Mouse (Mus musculus) left cerebral cortex, postnatal 10 days (tissue): Measurements from ENCODE around the gene Oxnad1. TPM values are rescaled to one million over a fixed set of nuclear protein-coding genes. Genes with fewer than 3 reads are reported as not detected.
"Not testable (repeated sequence)": the region's sequence is repeated elsewhere in the genome, so short reads cannot be mapped to it uniquely, and the experiment has no call there.

Source experiments
- DNase-seq, 2 experiments: peaks; one replicate each; pipeline ENCODE4 v3.0.0; 2021 to 2022; ENCODE audit warnings: low spot score in 2 of 2, mixed read lengths in 1 of 2; ENCODE audit errors: extremely low spot score in 1 of 2
- intact Hi-C: fragments of 180-260 bp; cut with DNase I; formaldehyde crosslinking; loops from one replicate; pipeline ENCODE4 v1.15.1; 2025
- total RNA-seq, 2 experiments: library from RNA; stranded (reverse); gene quantifications; 2 replicates each; pipeline ENCODE4 v1.2.3; 2021

The Oxnad1 gene
- total RNA-seq, 2 experiments from 2014 or later, result 13.0 to 17.9 TPM

GRCm38 (mm10) chr14:32128409-32128808 lies 43.2 kb downstream of the Oxnad1 start:
- intact Hi-C loops, result no loop called here
- DNase-seq, result no peak

- no peak for DNase-seq
- intact Hi-C loops, result no loop called here
These were observed 46.7 kb downstream of the Oxnad1 start for GRCm38 (mm10) chr14:32131836-32132235.

- intact Hi-C loops, result no loop called here
- DNase-seq, result no peak
These were observed 49.1 kb downstream of the Oxnad1 start for GRCm38 (mm10) chr14:32134293-32134692.

- intact Hi-C loops, DNase-seq: not testable (repeated sequence)
These were observed 51.3 kb downstream of the Oxnad1 start for GRCm38 (mm10) chr14:32136467-32136866.

GRCm38 (mm10) chr14:32140359-32140965 lies 55.3 kb downstream of the Oxnad1 start:
- no peak for DNase-seq
- intact Hi-C loops, result no loop called here

- DNase-seq, result no peak
- intact Hi-C loops, result no loop called here
These were observed 56.5 kb downstream of the Oxnad1 start, which contains the start of gene Msmb for GRCm38 (mm10) chr14:32141723-32142122. Msmb (plus strand) TSS chr14:32142023.

- intact Hi-C loops, result no loop called here
These were observed 59.6 kb downstream of the Oxnad1 start for GRCm38 (mm10) chr14:32144734-32145133.

GRCm38 (mm10) chr14:32145401-32145800 lies 60.2 kb downstream of the Oxnad1 start:
- intact Hi-C loops, result no loop called here
- no peak for DNase-seq

More at GRCm38 (mm10) chr14:32144734-32145133, 59.6 kb downstream of the Oxnad1 start:
- no peak for DNase-seq

- intact Hi-C loops, result no loop called here
- no peak for DNase-seq
These were observed 60.8 kb downstream of the Oxnad1 start for GRCm38 (mm10) chr14:32145809-32146511.

- intact Hi-C loops, result no loop called here
- no peak for DNase-seq
These were observed 61.4 kb downstream of the Oxnad1 start for GRCm38 (mm10) chr14:32146578-32146977.

- no peak for DNase-seq
- intact Hi-C loops, result no loop called here
These were observed 65.7 kb downstream of the Oxnad1 start for GRCm38 (mm10) chr14:32150872-32151271.

GRCm38 (mm10) chr14:32152243-32152965 lies 67.2 kb downstream of the Oxnad1 start:
- intact Hi-C loops, result no loop called here
- no peak for DNase-seq

Other genes starting within 250 kb of the Oxnad1 start
- gene Galnt15, start 56.4 kb upstream of the Oxnad1 start, total RNA-seq, result 1 to 10 TPM in 1 of 2 experiments, under 1 TPM in 1; 0.75 to 1.6 TPM
- 10 to 100 TPM; 36.4 to 40.6 TPM for gene Dph3, start 355 bp downstream of the Oxnad1 start, total RNA-seq
- gene Msmb, start 56.6 kb downstream of the Oxnad1 start, total RNA-seq, result not detected
- 100 to 1,000 TPM; 121 to 130 TPM for gene Ncoa4, start 74.5 kb downstream of the Oxnad1 start, total RNA-seq
- 10 to 100 TPM; 62.1 to 75.7 TPM for gene Timm23, start 116.5 kb downstream of the Oxnad1 start, total RNA-seq
- gene Parg, start 116.6 kb downstream of the Oxnad1 start, total RNA-seq, result 10 to 100 TPM; 36.8 to 38.4 TPM
- 10 to 100 TPM; 55.3 to 63.5 TPM for gene Ogdhl, start 236.6 kb downstream of the Oxnad1 start, total RNA-seq